Mouse (Mus musculus) limb, embryonic 15.5 days (tissue): ENCODE results near the gene Psmg1. TPM values are rescaled to one million over a fixed set of nuclear protein-coding genes. Genes with fewer than 3 reads are reported as not detected.
A peak's percentile ranks its signal among the peaks of the same experiment; 100 is the strongest.

Source experiments
- ATAC-seq: fragments of 200-750 bp; cut with Nextera tagmentation; 2 replicates; pipeline ENCODE4 v1.8.0; 2017; ENCODE audit warnings: low read depth, moderate TSS enrichment; ENCODE audit not compliant: insufficient number of reproducible peaks, low FRiP score, low TSS enrichment
- H3K27ac ChIP-seq: fragments of 300-500 bp; sonication (generic); 2 replicates; pipeline ENCODE4 v1.5.1; 2015; ENCODE audit warnings: moderate library complexity, mild to moderate bottlenecking, inconsistent platforms
- H3K27me3 ChIP-seq: fragments of 300-500 bp; sonication (generic); 2 replicates; pipeline ENCODE4 v1.6.1; 2015; ENCODE audit warnings: inconsistent platforms
- H3K36me3 ChIP-seq: fragments of 300-500 bp; sonication (generic); 2 replicates; pipeline ENCODE4 v1.6.1; 2015; ENCODE audit warnings: inconsistent platforms
- H3K4me1 ChIP-seq: fragments of 300-500 bp; sonication (generic); 2 replicates; pipeline ENCODE4 v1.6.1; 2015; ENCODE audit warnings: inconsistent platforms
- H3K4me2 ChIP-seq: fragments of 300-500 bp; sonication (generic); 2 replicates; pipeline ENCODE4 v1.6.1; 2015; ENCODE audit warnings: mild to moderate bottlenecking, inconsistent platforms
- H3K4me3 ChIP-seq: fragments of 300-500 bp; sonication (generic); 2 replicates; pipeline ENCODE4 v1.5.1; 2015; ENCODE audit warnings: mild to moderate bottlenecking, inconsistent platforms
- H3K9ac ChIP-seq: fragments of 300-500 bp; sonication (generic); 2 replicates; pipeline ENCODE4 v1.6.1; 2015; ENCODE audit warnings: inconsistent platforms
- H3K9me3 ChIP-seq: fragments of 300-500 bp; sonication (generic); 2 replicates; pipeline ENCODE4 v1.6.1; 2016; ENCODE audit warnings: inconsistent platforms
- WGBS: fragments of 180-500 bp; shearing (Covaris S2); methylation state at CpG from one replicate; pipeline ENCODE4 v1.1.7; 2015; 5-methylcytosine and 5-hydroxymethylcytosine counted together
- polyA plus RNA-seq: library from polyadenylated mRNA; unstranded; fragments of >200 nt; fragmentation: Nextera tagmentation; extraction: Ambion mirVana; gene quantifications from 2 replicates; pipeline ENCODE4 v1.2.1, GENCODE M21; 2015

Psmg1 gene
- polyA plus RNA-seq, 1 experiment from 2014 or later: 80.1 TPM

GRCm38 (mm10) chr16:95955716-95956346 lies 34.9 kb downstream of the Psmg1 start:
- Histone ChIP-seq H3K36me3 (no peaks in the 10 kb centered on the region), H3K9ac (no peak overlapping the region), H3K4me2 (no peak overlapping the region), H3K27ac (no peak overlapping the region), H3K27me3 (no peaks in the 10 kb centered on the region), H3K4me1 (0 out of 2 replicates have a peak, but pooled peaks cover 3% of the 10 kb centered on the region), H3K9me3 (no peaks in the 10 kb centered on the region), H3K4me3 (no peak overlapping the region)
- 67% methylated on average over 5 of the region's 5 CpGs for WGBS
- ATAC-seq: no peak

GRCm38 (mm10) chr16:95954341-95954740 lies 36.4 kb downstream of the Psmg1 start:
- H3K9ac ChIP-seq: no peak overlapping the region
- ATAC-seq: no peak
- H3K36me3 ChIP-seq: no peaks in the 10 kb centered on the region
- no peak overlapping the region for H3K4me2 ChIP-seq
- H3K4me3 ChIP-seq: no peak overlapping the region
- 87% methylated on average over 3 of the region's 3 CpGs for WGBS
- H3K27me3 ChIP-seq: no peaks in the 10 kb centered on the region
- H3K27ac ChIP-seq: no peak overlapping the region
- H3K9me3 ChIP-seq: no peaks in the 10 kb centered on the region
- H3K4me1 ChIP-seq: 0 out of 2 replicates have a peak, but pooled peaks cover 3% of the 10 kb centered on the region

GRCm38 (mm10) chr16:95953159-95953650 lies 37.6 kb downstream of the Psmg1 start:
- H3K4me2 ChIP-seq: no peak overlapping the region
- H3K9ac ChIP-seq: no peak overlapping the region
- WGBS: 87% methylated on average over 4 of the region's 4 CpGs
- 0 out of 2 replicates have a peak, but pooled peaks cover 1% of the 10 kb centered on the region for H3K4me1 ChIP-seq
- no peaks in the 10 kb centered on the region for H3K36me3 ChIP-seq
- no peak overlapping the region for H3K27ac ChIP-seq
- H3K27me3 ChIP-seq: no peaks in the 10 kb centered on the region
- no peaks in the 10 kb centered on the region for H3K9me3 ChIP-seq
- H3K4me3 ChIP-seq: no peak overlapping the region
- ATAC-seq: no peak

GRCm38 (mm10) chr16:95951471-95951870 lies 39.3 kb downstream of the Psmg1 start:
- Histone ChIP-seq H3K9ac (no peak overlapping the region), H3K27ac (no peak overlapping the region), H3K4me2 (no peak overlapping the region), H3K27me3 (no peaks in the 10 kb centered on the region), H3K4me3 (no peak overlapping the region), H3K36me3 (no peaks in the 10 kb centered on the region), H3K9me3 (no peaks in the 10 kb centered on the region), H3K4me1 (0 out of 2 replicates have a peak, but pooled peaks cover 2% of the 10 kb centered on the region)
- ATAC-seq: no peak
- WGBS: 93% methylated on average over 2 of the region's 2 CpGs

GRCm38 (mm10) chr16:95945389-95946311 lies 45.1 kb downstream of the Psmg1 start:
- WGBS: 15% methylated on average over 20 of the region's 20 CpGs
- no peaks in the 10 kb centered on the region for H3K36me3 ChIP-seq
- H3K9ac ChIP-seq: no peak overlapping the region
- H3K4me1 ChIP-seq: peaks cover 19% of the 10 kb centered on the region
- no peaks in the 10 kb centered on the region for H3K9me3 ChIP-seq
- peak overlapping the region; percentile 68 for H3K27ac ChIP-seq
- ATAC-seq: peak; percentile 74; the same call in 1 of the 2 replicates
- H3K4me2 ChIP-seq: 0 out of 2 replicates have a peak overlapping the region, but pooled peaks have one; percentile 22
- H3K4me3 ChIP-seq: no peak overlapping the region
- no peaks in the 10 kb centered on the region for H3K27me3 ChIP-seq

- 80% methylated on average over 6 of the region's 6 CpGs for WGBS
- Histone ChIP-seq H3K27ac (no peak overlapping the region), H3K27me3 (no peaks in the 10 kb centered on the region)
These were observed 47.6 kb downstream of the Psmg1 start for GRCm38 (mm10) chr16:95943186-95943585.

GRCm38 (mm10) chr16:95941575-95941974 lies 49.2 kb downstream of the Psmg1 start:
- Histone ChIP-seq H3K9me3 (no peaks in the 10 kb centered on the region; the same call in 1 of the 2 replicates), H3K4me1 (peaks cover 18% of the 10 kb centered on the region), H3K27ac (no peak overlapping the region), H3K4me3 (no peak overlapping the region), H3K4me2 (no peak overlapping the region), H3K36me3 (no peaks in the 10 kb centered on the region), H3K27me3 (no peaks in the 10 kb centered on the region), H3K9ac (no peak overlapping the region)
- WGBS: 63% methylated on average over 5 of the region's 5 CpGs
- no peak for ATAC-seq

More at GRCm38 (mm10) chr16:95943186-95943585, 47.6 kb downstream of the Psmg1 start:
- no peak for ATAC-seq
- Histone ChIP-seq H3K4me1 (peaks cover 19% of the 10 kb centered on the region), H3K36me3 (no peaks in the 10 kb centered on the region), H3K9ac (no peak overlapping the region), H3K4me2 (no peak overlapping the region), H3K9me3 (no peaks in the 10 kb centered on the region; the same call in 1 of the 2 replicates), H3K4me3 (no peak overlapping the region)

GRCm38 (mm10) chr16:95935495-95935961 lies 55.2 kb downstream of the Psmg1 start:
- ATAC-seq: no peak
- no peak overlapping the region for H3K4me3 ChIP-seq
- peak overlapping the region; percentile 33; the same call in 1 of the 2 replicates for H3K27ac ChIP-seq

GRCm38 (mm10) chr16:95932860-95933259 lies 57.9 kb downstream of the Psmg1 start:
- no peak overlapping the region for H3K27ac ChIP-seq
- no peak overlapping the region for H3K4me3 ChIP-seq
- H3K36me3 ChIP-seq: no peaks in the 10 kb centered on the region
- WGBS: 75% methylated on average over 6 of the region's 6 CpGs
- H3K4me2 ChIP-seq: no peak overlapping the region
- H3K4me1 ChIP-seq: peaks cover 18% of the 10 kb centered on the region
- H3K27me3 ChIP-seq: no peaks in the 10 kb centered on the region
- H3K9ac ChIP-seq: no peak overlapping the region
- no peaks in the 10 kb centered on the region; the same call in 1 of the 2 replicates for H3K9me3 ChIP-seq
- ATAC-seq: no peak

More at GRCm38 (mm10) chr16:95935495-95935961, 55.2 kb downstream of the Psmg1 start:
- Histone ChIP-seq H3K27me3 (no peaks in the 10 kb centered on the region), H3K4me1 (peaks cover 4% of the 10 kb centered on the region; the same call in 1 of the 2 replicates), H3K4me2 (no peak overlapping the region), H3K36me3 (no peaks in the 10 kb centered on the region), H3K9ac (no peak overlapping the region), H3K9me3 (no peaks in the 10 kb centered on the region; the same call in 1 of the 2 replicates)
- 21% methylated on average over 6 of the region's 6 CpGs for WGBS

GRCm38 (mm10) chr16:95931509-95931908 lies 59.3 kb downstream of the Psmg1 start:
- no peaks in the 10 kb centered on the region for H3K36me3 ChIP-seq
- H3K4me1 ChIP-seq: peaks cover 18% of the 10 kb centered on the region
- WGBS: 85% methylated on average over 12 of the region's 12 CpGs
- no peaks in the 10 kb centered on the region for H3K9me3 ChIP-seq
- ATAC-seq: no peak
- H3K4me2 ChIP-seq: no peak overlapping the region
- no peaks in the 10 kb centered on the region for H3K27me3 ChIP-seq
- no peak overlapping the region for H3K27ac ChIP-seq
- H3K4me3 ChIP-seq: no peak overlapping the region
- no peak overlapping the region for H3K9ac ChIP-seq
